Mouse (Mus musculus) brain, adult 2 months (tissue): Measurements from ENCODE around the gene Avp.
A peak's percentile ranks its signal among the peaks of the same experiment; 100 is the strongest.

Source experiments
- DNase-seq: peaks from one replicate; pipeline ENCODE4 v3.0.0; 2011; ENCODE audit warnings: low read depth, low spot score

Gene Avp

DNA sequence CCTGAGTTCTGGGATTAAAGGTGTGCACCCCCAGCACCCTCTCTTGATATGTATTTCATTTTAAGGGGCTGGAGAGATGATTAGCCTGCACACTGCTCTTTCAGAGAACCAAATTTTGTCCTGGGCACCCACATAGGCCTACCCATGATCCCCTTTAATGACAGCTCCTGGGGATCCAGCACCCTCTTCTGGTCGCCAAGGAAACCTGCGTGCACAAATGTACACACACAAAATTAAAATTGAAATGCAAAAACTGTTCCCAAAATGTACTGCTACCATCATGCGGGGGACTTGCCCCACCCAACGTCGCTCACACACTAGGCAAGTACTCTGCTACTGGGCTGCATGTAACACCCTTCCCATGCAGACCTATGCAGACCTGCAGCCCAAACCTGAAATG lies 7.4 kb downstream of the Avp start:
- no peak for DNase-seq

DNA sequence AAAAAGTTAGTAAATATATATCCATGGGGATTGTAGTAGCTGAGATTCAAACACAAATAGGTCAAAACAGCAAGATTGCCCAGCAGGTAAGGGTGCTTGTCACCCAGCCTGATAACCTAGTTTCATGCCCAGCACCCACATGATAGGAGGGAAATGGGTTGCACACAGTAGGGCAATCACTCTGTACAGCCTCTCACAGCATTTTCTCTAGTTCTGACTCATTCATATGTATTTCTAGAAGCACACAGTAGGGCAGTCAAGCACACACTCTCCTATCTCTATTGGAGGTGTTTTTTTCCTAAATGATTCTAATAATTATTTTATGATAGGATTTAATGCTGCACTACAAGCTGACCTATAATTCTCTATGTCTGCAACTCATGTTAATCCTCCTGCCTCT lies 12.4 kb downstream of the Avp start:
- no peak for DNase-seq

DNA sequence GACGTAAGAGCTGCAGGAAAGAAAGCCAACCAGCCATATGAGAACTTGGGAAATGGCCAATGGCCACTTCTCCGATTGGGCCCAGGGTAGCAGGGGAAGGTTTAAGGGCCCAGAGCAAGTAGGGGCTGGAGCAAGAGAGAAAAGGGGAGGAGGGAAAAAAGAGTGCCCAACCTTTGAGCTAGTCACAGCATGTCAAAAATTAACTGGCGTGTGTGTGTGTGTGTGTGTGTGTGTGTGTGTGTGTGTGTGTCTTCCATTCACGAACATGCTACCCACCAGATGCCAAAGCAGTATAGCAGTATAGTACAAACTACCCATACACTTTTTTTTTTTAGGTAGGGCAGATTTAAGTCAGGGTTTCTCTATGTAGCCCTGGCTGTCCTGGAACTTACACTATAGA lies 13.4 kb downstream of the Avp start:
- no peak for DNase-seq

DNA sequence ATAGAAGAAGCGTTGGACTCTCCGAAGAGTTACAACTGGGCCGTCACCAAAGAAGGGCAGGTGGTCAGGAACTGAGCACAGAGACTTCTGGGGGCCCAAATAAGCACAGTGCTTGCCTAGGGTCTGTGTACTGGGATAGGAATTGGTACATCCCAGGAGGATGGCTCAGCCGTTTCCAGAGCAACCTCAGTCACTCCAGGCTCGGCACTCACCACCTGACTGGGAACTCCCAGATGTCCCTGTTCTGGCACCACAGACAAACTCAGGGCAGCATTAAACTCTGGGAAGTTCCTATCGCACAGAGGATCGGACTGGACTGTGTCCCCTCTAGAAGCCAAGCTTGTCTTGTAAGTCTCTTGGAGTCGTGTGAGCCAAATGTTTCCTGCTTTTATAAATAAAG lies 17.4 kb downstream of the Avp start:
- peak; percentile 31 for DNase-seq

DNA sequence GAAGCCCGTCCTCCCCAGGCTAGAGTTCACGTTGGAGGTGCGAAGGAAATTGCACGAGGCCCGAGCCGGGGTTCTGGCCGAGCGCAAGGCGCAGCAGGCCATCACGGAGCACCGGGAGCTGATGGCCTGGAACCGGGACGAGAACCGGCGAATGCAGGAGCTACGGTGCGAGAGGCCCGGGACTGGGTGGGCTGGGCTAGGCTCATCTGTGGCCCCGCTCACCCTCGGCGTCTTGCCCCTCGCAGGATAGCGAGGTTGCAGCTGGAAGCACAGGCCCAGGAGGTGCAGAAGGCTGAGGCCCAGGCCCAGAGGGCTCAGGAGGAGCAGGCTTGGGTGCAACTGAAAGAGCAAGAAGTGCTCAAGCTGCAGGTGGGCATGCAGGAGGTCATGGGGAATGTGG lies 18.3 kb downstream of the Avp start:
- no peak for DNase-seq

DNA sequence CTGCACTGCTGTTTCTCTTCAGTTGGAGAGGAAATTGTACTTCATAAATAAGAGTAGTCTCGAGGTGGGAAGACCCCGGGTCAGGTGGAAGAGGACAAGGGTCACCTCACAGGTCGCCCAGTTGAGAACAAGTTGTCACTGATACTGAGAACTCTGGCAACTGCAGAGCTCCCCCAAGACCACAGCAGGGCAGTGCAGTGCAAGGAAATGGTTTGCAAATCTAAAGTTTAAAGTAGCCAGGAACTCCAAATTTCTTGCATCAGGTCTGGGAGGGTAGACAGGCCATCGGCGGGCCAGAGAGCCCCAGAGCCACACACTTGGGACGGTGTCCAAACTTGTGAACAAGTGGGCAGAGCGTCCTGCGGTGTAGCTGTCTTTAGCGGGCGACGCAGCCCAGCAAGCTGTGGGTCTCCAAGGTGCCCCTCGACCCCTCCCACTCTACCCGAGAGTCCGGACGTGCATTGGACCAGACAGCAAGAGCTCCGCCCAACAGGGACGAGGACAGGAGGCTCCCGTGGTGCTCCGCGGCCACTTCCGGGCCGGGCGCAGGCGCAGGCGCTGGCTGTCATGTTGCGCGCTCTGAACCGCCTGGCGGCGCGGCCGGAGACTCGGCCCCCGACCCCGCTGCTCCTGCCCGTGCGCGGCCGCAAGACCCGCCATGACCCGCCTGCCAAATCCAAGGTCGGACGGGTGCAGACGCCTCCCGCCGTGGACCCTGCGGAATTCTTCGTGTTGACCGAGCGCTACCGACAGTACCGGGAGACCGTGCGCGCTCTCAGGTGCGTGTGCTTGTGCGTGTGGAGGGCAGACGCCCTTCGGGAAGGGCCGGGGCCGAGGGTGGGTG lies 18.9 kb downstream of the Avp start, which contains the start of gene Mrps26:
Gene Mrps26 (plus strand): TSS at position 531 of the 844 bp plus-strand sequence.
- peak; percentile 98 for DNase-seq

DNA sequence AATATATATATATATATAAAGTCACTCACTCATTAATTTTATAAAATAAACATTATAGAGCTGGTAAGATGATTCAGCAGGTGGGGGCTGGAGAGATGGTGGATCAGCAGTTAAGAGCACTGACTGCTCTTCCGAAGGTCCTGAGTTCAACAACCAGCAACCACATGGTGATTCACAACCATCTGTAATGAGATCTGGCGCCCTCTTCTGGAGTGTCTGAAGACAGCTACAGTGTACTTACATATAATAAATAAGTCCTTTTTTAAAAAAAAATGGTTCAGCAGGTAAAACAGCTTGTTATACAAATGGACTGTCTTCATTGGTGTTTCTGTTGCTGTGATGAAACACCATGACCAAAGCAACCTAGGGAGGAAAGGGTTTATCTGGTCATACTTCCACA lies 24.3 kb downstream of the Avp start:
- DNase-seq = no peak

DNA sequence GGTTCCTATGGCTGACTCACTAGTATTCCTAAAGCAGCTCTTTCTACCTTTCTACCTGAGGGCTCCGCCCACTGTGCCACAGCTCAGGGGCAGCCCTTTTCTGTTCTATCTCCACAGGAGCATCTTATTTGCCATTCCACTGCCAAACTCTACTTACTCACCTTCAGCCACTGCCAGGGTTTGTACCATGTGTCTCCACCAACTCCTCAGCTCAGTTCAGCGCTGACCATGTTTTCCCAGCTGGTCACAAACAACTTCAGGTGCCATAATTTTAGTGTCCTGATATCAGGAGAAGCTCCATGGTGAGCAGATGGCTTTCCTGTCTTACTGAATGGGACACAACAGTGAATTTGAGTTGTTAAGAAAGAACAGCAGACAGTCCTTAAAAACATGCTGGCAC lies 24.9 kb downstream of the Avp start:
- DNase-seq = no peak

DNA sequence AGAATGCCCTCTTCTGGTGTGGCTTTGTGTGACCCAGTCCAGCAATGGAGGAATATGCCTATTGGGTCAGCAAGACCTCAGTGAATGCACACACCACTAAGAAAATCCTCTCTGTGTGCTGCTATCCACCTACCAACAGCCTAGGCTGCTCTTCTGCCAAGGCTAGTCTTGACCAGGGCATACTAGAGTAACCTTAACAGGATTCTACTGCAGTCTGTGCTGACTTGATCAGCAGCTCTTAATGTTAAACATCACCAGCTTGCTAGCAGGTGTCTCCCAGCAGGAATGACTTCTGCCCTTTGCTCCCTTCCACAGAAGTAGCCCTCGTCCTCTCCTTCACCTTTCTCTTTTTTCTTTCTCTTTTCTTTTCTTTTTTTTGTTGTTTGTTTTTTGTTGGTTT lies 26.1 kb downstream of the Avp start:
- DNase-seq = no peak

DNA sequence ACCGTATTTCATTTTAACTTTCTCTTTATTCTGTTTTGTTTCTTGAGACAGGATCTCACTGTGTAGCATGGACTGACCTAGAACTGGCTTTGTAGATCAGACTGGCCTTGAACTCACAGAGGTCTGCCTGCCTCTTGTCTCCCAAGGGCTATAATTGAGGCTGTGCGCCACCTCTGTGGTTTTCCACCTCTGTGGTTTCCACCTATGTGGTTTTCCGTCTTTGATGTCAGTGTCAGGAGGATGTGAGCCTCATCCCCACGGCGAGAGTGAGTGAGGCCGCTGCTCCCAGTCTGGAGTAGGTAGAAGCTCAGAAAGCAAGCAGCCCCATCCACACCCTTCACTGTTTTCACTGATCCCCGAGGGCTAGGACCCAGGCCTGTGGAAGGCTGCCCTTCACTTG lies 27.5 kb downstream of the Avp start:
- DNase-seq = no peak

DNA sequence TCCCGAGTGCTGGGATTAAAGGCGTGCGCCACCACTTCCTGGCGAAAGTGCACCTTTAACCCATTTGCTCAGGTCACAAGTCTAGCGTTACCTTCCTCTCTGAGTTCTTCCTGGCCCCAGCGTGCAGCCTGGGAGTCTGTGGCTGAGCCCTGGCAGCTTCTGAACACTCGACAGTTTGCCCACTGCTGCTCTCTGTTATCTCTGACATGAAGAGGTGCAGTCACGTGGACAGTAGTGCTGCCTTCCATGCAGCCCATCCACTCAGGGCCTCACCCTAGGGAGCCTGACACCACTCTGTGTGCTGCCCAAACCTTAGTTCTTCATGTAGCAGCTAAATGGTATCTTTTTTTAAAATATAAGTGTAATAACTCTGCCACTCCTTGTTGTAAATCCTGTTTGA lies 35.4 kb downstream of the Avp start:
- no peak for DNase-seq

DNA sequence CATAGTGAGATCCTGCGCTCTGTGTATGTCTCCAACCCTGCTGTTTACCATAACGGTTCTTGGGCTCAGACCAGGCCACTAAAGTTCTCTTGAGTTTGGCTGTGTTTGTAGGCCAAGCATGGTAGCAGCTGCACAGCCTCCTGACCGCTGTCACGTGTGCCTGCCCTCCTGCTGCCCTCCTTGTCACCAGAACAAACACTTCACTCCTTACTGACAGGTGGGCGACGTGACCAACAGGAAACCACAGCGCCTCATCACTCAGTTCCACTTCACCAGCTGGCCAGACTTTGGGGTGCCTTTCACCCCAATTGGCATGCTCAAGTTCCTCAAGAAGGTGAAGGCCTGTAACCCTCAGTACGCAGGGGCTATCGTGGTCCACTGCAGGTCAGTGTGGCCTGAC lies 42.1 kb downstream of the Avp start:
- no peak for DNase-seq

DNA sequence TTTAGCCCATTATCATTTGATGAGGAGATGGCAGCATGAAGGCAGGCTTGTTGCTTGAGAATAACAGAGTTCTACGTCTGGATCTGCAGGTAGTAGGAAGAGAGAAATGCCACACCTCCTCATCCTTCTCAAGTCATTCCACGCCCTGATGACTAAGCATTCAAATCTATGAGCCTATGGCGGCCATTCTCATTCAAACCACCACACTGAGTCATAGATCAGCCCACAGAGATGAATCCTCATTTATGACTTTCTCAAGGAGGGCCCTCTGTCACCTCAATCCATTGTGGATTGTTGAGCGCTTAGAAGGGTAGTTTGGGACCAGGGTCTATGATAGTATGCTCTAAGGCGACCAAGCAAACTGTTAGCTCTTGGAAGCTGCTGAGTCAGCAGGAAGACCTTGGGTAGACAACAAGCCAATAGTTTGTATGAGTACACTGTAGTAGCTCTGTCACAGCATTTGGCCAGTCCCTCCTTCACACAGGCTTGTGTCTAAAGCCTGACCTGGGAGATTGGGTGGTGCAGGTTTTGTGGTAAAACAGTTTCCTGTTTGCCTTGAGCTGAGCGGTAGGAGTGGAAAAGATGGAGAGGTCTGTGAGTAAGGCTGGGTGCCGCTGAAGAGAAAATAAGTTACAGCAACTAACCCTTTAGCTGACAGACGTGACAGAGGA lies 43.3 kb downstream of the Avp start:
- no peak for DNase-seq

DNA sequence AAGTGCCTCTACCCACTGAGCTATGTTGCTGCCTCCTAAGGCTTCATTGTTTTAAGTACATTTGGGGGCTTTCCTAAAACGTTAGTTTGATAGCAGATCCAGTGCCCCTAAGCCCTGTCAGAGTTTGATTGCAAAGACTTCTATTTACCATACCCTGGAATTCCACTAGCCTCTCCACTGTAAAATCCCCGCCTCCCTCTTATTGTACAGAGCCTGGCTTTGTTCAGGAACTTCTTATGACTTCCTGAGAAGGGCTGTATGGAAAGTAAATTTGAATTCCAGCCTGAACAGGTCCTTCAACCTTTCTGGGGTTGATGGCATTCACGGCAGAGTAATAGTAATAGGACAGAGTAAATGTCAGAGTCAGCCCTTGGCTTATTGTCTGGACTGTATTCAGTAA lies 45.5 kb downstream of the Avp start:
- no peak for DNase-seq

DNA sequence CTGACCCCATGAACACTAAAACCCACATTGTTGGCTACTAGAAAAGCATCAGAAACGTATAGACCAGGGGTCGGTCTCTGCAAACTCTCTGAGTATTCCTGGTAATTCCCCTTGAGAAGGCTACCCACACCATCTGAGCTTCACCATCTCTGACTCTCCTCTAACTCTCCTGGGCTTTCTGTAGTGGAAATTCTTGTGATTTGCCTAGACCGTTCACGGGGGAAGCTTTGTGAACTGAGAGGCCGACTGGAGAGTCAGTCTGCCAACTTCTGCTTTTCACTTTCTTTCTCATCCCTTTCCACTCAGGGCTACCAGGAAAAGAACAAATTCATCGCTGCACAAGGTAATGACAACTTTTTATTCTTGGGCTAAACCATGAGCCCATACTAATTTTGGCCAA lies 47.3 kb downstream of the Avp start:
- no peak for DNase-seq

DNA sequence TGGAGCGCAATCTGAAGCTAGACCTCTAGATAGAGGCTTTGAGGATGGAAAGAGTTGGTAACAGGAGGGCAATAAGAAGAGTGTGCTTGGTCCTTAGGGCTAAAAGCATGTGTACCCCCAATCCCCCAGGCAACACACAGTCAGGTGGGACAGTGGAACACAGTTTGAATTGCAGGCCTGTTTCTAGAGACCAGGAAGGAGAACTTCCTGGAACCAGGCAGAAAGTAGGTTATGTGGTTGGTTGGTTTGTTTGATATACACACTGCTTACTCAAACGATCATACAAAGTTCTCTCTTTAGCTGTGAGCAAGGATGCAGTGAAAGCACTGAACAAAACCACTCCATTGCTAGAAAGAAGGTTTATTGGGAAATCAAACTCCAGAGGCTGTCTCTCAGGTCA lies 50.2 kb downstream of the Avp start:
- no peak for DNase-seq
